Mouse (Mus musculus): ENCODE results near the gene Larp1b.

Gene Larp1b

GRCm38 (mm10) chr3:41084421-41084820, 134.8 kb downstream of the Larp1b start:
- DNase-seq = no peak

DNA sequence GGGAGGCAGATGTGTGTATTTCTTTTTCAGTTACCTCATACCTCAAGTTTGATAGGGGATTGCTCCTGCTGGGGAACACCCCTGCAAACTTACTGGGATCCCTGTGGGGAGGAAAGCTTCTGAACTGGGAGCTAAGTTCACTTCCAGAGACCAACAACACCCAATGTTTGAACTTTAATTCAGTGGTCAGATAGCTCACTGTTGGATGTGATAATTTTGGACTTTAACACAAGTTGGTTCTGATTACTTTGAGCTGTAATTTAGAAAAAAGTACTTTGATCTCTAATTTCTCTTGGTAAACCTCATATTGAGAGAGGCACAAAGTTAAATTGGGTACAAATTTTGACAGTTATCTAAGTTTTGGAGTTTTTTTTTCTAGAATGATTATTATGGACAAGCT, 137.4 kb downstream of the Larp1b start:
- DNase-seq = no peak
